Mouse (Mus musculus) right cerebral cortex, postnatal 10 days (tissue): ENCODE measurements around the gene Tulp1.
"Not testable (repeated sequence)": the region's sequence is repeated elsewhere in the genome, so short reads cannot be mapped to it uniquely, and the experiment has no call there.

Source experiments
- DNase-seq, 2 experiments: peaks; one replicate each; pipeline ENCODE4 v3.0.0; 2021; ENCODE audit warnings: low spot score in 2 of 2

Gene Tulp1

DNA sequence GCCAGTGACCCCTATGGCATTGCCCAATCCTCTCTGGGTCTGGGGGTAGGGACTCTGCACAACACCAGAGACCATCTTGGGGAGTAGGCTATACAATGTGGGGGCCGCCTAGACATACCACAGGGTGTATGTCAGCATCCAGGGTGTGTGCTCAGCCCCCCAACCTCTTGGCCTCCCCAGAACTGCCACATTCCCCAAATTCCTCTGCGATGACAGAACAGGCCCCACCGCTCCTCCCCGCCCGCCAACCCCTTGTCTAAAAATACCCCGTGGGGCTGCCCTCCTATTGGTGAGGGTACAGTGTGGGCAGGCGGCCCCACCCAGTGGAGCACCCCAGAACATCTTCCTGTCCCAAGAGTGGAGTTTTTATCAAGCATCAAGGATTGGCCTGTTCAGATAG lies 24.4 kb downstream of the Tulp1 start:
- no peak for DNase-seq

GRCm38 (mm10) chr17:28337547-28337946 lies 27.5 kb downstream of the Tulp1 start:
- no peak for DNase-seq

- no peak for DNase-seq
These were observed 29.8 kb downstream of the Tulp1 start for GRCm38 (mm10) chr17:28335267-28335666.

DNA sequence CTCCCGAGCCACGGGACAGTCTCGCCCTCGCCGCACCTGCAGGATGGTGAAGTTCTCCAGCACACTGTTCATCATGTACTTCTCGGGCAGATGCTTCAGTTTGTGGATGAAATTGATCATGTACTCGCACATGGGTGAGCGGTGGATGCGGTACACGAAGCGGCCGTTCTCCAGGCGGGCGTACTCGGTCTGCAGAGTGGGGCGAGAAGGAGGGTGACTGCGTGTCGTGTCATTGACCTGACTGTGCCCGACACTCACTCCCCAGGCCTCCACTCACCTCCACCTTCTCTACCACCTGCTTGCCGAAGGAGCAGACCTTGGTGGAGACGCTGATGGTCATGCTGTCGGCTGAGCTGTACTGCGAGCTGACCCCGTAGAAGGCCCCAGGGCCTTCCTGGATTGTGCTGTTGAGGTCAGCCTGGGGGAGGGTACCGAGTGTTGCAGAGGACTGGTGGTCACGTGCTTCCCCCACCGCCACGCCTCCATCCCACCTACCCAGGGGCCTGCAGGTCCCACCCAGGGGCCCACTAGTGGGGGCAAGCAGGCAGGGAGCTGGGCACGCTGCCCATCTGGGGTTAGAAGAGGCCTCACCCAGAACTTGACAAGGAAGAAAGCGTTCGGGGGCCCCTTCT lies 32.0 kb downstream of the Tulp1 start:
- DNase-seq, result no peak

DNA sequence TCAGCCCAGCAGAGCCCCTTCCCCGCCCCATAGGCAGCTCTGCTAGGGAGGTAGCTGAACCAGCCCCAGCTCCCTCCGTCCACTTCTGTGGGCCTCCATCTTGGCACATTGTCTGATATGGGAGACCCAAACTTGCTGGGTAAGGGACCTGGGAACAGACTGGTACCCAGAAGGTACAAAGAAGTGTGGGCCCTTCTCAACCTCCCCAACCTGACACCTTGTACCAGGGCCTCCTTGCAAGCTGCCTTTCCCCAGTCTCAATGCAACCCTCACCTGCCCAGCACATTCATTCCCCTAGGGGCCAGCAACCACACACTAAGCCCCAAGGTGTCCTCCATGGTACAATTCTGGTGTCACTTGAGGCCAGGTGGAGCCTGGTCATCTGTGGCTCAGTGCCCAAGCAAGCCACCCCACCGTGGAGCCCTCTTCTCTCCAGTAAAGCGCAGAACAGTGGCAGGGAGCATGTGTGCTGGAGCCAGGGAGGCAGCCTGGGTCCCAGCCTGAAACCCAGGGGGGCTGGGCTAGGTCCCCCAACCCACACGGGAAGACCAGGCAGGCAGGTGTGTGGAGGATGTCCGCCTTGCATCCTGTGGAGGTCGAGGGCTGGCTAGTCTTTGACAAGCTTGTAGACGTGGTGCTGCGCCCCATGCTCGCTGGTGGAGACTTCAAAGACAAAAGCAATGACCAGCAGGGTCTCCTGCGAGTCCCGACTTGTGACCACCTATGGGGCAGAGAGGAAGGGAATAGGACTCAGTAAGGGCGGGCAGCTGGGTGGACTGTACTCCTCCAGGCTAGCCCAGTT lies 32.7 kb downstream of the Tulp1 start:
- DNase-seq, result no peak

DNA sequence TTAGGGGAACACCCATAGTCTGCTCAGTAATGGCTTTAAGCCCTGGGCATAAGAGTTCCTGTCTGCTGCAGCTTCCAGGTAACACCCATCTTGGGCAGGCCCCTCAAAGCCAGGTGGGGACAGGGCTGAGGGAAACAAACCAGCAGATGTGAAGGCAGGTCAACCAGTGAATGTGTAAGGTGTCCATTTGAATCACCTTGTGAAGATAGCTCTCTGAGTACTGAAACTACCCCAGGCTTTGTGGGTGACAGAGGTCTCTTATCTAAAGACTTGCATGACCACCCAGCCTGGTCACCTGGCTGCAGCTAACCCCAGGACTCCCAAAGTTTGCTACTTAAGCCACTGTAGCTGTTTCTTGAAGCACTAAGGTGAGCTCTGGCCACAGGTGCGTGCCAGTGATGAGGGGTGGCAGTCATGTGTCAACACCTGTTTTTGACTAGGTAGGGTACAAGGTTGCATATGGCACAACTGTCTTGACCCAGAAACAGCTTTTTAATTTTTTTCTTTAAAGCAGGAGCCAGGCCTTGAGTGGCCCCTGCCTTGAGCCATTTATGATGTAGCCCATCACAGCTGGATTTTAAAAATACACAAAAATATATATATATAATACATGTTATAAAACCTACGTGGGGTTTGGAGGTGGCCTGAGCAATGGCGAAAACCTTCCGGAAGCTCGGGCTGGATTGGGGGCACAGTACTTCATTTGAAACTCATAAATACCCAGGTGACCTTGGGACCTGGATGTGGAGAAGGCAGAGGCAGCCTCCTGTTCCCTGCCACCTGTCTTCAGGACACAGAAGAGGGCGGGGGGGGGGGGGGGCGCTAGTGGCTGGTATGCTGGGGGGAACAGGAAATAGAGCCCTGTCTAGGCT lies 33.5 kb downstream of the Tulp1 start:
- no peak for DNase-seq

- not testable (repeated sequence) for DNase-seq
These were observed 34.4 kb downstream of the Tulp1 start for GRCm38 (mm10) chr17:28330590-28330989.

DNA sequence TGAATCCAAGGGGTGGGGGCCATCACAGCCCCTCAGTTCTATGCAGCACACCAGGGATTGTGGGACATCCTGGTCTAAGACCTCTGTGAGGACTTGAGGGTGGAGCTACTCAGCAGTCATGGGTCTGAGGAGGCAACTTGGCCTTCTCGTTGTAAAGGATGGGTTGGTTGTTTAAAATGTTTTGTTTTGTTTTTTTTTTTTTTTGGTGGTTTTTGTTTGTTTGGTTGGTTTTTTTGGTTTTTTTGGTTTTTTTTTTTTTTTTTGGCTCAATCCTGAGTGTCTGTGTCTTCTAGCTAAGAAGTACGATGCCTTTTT lies 34.8 kb downstream of the Tulp1 start:
- DNase-seq, result no peak

DNA sequence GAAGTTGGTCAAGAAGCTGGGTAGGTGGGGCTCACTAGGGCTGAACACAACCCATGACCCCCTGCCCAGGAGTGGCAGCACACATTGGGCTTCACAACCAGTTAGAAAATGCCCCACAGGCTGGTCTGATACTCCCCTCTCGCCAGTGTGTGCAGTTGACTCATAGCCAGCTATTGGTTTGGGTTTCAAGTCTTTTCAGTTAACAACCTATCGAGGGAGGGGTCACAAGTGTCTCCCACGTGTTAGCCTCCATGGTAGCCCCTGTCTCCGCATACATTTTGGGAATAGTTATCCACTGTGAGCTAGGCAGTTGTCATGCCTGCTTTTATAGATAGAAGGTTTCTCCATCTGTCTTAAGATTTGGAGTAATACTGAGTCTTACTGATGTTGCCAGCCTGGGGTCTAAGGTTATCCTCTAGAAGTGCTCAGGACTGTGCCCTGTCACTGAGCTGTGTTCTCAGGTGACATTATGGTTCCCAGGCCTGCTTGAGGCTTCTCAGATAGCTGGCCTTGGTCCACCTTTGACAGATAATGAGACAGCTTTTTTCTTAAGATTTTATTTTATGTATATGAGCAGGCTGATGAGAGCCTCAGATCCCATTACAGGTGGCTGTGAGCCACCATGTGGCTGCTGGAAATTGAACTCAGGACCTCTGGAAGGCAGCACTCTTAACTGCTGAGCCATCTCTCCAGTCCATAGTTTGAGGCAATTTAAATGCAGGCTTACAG lies 35.4 kb downstream of the Tulp1 start:
- no peak for DNase-seq

- DNase-seq, result no peak
These were observed 36.1 kb downstream of the Tulp1 start for GRCm38 (mm10) chr17:28328946-28329345.

GRCm38 (mm10) chr17:28328366-28328928 lies 36.6 kb downstream of the Tulp1 start, which contains the start of gene Rpl10a:
TSS of gene Rpl10a (plus strand) at chr17:28328471.
- DNase-seq, result peak; percentile 96 to 99

GRCm38 (mm10) chr17:28327673-28328325 lies 37.2 kb downstream of the Tulp1 start:
- no peak for DNase-seq

- no peak for DNase-seq
These were observed 38.1 kb downstream of the Tulp1 start for GRCm38 (mm10) chr17:28326951-28327350.

DNA sequence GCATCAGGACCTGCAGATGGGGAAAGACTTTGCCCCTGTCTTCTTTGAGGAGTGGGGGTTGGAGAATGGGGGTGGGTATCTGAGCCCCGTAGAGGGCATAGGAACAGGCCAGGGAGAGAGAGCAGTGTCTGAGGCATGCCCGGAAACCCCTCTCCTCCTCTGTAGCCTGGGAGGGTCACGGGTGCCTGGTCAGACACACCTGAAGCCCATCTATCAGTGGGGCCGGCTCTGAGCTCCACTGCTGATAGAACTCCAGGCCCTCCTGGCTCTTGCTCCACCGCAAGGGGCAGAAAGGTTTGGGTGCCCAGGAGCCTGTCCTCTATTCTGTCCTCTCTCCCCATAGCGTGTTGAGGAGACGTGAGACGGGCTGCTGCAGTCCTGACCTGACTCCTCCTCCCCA lies 39.3 kb downstream of the Tulp1 start:
- no peak for DNase-seq

- DNase-seq, result not testable (repeated sequence)
These were observed 40.6 kb downstream of the Tulp1 start for GRCm38 (mm10) chr17:28324416-28324815.

DNA sequence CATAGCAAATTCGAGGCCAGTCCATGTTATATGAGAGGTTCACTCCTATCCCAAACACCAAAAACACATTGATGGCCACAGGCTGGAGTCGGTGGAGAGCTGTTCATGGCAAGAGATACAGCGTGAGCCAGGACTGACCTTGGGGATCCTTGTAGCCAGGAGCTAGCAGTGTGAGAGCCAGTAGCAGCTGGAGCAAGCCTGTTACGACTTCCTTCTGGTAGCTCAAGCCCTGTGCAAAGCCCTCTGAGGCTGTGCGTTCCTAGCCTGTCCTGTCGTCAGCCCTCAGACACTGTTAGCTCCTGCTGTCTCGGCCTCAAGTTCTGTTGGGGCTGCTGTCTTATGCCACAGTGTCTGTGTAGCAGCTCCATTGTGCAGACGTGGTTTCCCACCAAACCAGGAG lies 41.2 kb downstream of the Tulp1 start:
- DNase-seq, result no peak

- DNase-seq, result no peak
These were observed 43.3 kb downstream of the Tulp1 start for GRCm38 (mm10) chr17:28321700-28322099.

DNA sequence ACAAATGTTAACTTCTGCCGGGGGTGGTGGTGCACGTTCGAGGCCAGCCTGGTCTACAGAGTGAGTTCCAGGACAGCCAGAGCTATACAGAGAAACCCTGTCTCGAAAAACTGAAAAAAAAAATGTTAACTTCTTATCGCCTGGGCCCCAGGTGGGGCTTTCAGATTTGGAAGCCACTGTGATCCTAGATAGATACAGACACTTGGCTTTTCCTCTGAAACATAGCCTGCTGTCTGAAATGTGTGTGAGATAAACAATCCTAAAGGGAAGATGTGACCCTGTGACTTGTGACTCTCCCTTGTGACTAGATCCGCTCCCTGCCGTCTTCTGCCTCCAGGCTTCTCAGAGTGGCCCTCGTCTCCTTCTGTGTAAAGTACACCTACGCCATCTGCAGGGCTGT lies 47.3 kb downstream of the Tulp1 start:
- DNase-seq, result no peak

DNA sequence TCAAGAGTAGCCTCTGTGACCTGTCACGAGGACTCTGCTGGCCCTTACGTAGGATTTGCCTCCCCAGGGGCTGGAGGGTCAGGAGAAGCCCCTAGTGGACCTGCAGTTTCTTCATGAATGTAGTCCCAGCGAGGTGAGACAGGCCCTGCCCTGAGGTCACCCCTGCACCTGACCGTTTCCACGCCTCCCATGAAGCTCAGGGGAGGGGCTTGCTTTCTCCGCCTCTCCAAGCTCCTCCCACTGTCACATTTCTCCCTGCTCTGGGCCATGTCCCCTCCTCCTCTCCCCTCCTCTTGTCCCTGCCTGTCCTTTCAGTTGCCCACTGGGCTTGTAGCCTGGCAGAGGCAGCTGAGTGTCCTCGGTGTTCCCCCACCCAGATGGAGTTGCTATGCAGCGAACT lies 47.9 kb downstream of the Tulp1 start:
- DNase-seq, result no peak

- peak in 1 of 2 experiments; percentile 28 for DNase-seq
These were observed 48.5 kb downstream of the Tulp1 start for GRCm38 (mm10) chr17:28316476-28316875.

DNA sequence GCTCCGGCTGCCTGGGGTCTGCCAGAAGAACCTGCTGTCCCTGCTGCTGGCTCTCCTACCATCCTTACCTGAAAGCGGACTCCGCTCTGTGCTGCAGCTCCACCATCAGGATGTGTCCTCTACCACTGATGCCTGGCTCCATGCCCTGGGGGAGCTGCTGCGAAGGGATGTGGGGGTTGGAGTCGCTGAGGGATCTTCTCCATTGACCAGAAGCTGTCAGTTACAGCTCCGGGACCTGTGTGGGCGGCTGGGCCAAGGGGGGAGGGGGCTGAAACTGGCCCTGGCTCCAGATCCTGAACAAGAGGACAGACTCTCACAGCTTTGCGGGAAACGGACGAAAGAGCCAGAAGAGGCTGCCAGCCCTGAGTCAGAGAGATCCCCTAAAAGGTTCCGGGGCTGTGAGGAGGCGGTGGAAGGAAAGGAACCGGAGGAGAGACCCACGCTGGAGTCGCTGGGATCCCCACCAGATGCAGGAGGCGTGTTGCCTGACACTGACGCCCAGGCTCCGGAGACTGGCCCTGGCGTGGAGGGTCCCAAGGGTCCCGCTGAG lies 49.3 kb downstream of the Tulp1 start:
- peak in 1 of 2 experiments; percentile 46 for DNase-seq
